Mouse (Mus musculus): ENCODE results near the gene Tmsb15a.
"Not testable (repeated sequence)": the region's sequence is repeated elsewhere in the genome, so short reads cannot be mapped to it uniquely, and the experiment has no call there.

Tmsb15a gene

GRCm38 (mm10) chrX:135725161-135725560, at the start of gene Tmsb15a:
TSS of gene Tmsb15a (minus strand) at chrX:135725261.
- DNase-seq (ENCODE audit: low spot score in 2 of 2), result no peak

- no peak for DNase-seq (ENCODE audit: low spot score in 2 of 2)
These were observed 43.5 kb upstream of the Tmsb15a start for GRCm38 (mm10) chrX:135768565-135768964.

- DNase-seq (ENCODE audit: low spot score in 2 of 2), result no peak
These were observed 43.0 kb upstream of the Tmsb15a start for GRCm38 (mm10) chrX:135768043-135768548.

DNA sequence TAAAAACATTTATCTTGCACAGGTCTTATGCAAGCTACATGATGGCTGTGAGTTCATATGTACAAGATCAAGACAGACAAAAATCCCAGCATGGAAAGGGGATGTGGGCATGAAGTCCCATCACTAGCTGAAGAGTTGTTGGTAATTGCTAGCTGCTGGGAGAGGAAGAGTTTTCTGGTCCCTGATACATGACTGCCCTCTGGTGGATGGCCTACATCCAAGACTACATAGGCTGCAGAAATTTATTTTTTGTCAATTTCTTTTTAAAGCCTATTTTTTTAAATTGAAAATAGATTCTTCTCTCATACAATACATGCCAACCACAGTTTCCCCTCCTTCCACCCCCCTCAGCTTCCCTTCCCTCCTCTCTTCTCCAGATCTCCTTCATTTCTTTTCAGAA, 36.6 kb upstream of the Tmsb15a start:
- DNase-seq (ENCODE audit: low spot score in 2 of 2), result no peak

DNA sequence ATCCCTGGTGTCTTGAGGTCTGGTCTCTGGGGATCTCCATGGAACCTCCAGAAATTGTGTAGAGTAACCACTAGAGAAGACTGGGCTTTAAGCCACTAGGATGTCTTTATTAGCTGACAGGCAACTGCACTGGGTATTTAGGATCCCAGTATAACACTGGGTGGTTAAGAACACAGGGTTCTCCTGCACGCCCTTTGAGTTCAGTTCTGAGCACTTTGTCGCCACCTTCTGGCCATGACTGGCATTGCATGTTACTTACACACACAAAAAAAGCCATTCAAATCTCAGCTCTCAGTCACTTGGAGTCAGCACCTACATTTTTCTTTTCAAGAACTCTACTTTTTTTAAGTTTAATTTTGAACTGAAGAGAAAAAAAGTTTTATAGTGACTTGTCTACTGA, 27.8 kb upstream of the Tmsb15a start:
- DNase-seq (ENCODE audit: low spot score in 2 of 2), result peak; percentile 19 to 74

DNA sequence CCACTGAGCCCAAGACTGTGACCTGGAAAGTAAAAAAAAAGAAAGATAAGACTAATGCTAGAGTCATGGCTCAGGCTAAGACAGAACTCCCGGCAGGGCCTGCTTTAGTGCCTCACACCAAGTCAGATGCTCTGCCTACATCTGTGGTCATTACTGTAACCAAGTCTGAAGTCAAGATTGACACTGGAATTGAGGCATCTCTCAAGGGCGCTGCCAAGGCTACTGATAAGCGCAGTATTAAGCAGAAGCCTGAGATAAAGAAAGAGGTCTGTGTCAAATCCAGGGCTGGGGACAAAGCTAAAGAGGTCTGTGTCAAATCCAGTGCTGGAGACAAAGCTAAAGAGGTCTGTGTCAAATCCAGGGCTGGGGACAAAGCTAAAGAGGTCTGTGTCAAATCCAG, 20.3 kb upstream of the Tmsb15a start:
- DNase-seq (ENCODE audit: low spot score in 2 of 2), result not testable (repeated sequence)

DNA sequence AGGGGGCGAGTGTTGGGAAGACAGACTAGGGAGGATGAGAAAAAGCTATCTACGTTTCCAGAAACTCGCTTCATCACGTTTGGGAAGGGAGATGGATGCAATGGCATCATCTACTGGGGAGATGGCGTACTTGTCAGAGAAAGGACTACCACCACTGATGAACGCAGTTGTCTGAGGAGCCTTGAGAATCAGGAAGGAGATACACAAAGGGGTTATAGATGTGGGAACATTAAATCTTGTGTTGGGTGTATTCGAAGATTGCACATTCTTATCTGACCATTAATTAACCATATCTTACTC, 17.9 kb upstream of the Tmsb15a start:
- DNase-seq (ENCODE audit: low spot score in 2 of 2), result no peak

- peak; percentile 75 to 80 for DNase-seq (ENCODE audit: low spot score in 2 of 2)
These were observed 17.4 kb upstream of the Tmsb15a start, which contains the start of the genes Armcx5 and Gprasp1 for GRCm38 (mm10) chrX:135742304-135743055. TSS of gene Armcx5 (plus strand) at chrX:135742733. TSS of gene Gprasp1 (plus strand) at chrX:135742733.

GRCm38 (mm10) chrX:135738730-135739520, 13.9 kb upstream of the Tmsb15a start:
- no peak for DNase-seq (ENCODE audit: low spot score in 2 of 2)

DNA sequence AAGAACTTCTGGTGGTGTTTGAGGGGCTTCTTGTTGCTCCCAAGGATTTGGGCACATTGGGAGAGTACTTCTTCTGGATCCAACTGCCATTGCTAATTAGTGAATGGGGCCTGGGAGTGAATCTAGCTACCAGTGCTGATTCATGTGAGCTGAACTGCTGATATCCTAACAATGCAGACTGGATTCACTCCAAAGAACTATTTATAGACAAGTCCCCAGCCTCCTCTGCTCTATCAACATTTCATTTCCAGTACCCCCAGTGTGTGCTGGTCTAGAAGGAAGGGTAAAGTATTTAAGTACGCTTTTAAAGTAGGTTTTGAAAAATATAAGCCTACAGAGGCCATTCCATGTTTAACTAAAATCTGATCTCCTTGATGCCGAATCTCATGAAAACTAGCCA, 12.2 kb downstream of the Tmsb15a start:
- no peak for DNase-seq (ENCODE audit: low spot score in 2 of 2)

- no peak for DNase-seq (ENCODE audit: low spot score in 2 of 2)
These were observed 20.7 kb downstream of the Tmsb15a start for GRCm38 (mm10) chrX:135704349-135704748.

GRCm38 (mm10) chrX:135703111-135703510, 21.9 kb downstream of the Tmsb15a start:
- DNase-seq (ENCODE audit: low spot score in 2 of 2), result no peak

DNA sequence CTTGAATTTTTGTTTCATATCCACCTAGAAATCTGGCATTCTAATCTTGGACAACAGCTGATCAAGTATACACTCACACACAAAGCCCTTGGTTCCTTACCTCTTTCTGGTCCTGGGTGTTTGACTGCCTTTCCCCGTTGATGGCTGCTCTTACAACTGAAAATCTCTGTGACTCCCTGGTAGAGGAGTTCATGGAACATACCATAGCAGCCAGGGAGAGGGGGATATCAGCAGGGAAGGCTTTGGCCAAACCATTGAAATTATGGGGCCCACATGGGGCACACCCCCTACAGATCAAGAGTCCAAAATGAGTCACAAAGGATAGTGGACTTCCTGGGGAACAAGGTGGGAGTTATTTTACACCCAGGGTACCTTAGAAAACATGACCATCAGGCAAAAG, 31.4 kb downstream of the Tmsb15a start, which contains the start of gene Tcp11x2:
Tcp11x2 (minus strand) TSS at position 158 of the 400 bp plus-strand sequence.
- DNase-seq (ENCODE audit: low spot score in 2 of 2), result no peak

GRCm38 (mm10) chrX:135687802-135688201, 37.3 kb downstream of the Tmsb15a start:
- DNase-seq (ENCODE audit: low spot score in 2 of 2), result no peak

- DNase-seq (ENCODE audit: low spot score in 2 of 2), result no peak
These were observed 43.2 kb downstream of the Tmsb15a start for GRCm38 (mm10) chrX:135681858-135682257.
